Mouse (Mus musculus) midbrain, embryonic 14.5 days (tissue): ENCODE measurements around the gene Prrg1. TPM values are rescaled to one million over a fixed set of nuclear protein-coding genes. Genes with fewer than 3 reads are reported as not detected.

Source experiments
- ATAC-seq: fragments of 200-750 bp; cut with Nextera tagmentation; 2 replicates; pipeline ENCODE4 v1.8.0; 2017; ENCODE audit warnings: moderate number of reproducible peaks, moderate library complexity; ENCODE audit not compliant: low FRiP score, low TSS enrichment
- DNase-seq: peaks from one replicate; pipeline ENCODE4 v3.0.0-alpha.2; 2015
- H3K27ac ChIP-seq: fragments of 300-500 bp; sonication (generic); replicated peaks from 2 replicates; pipeline ENCODE4 v1.5.1; 2014; ENCODE audit warnings: mild to moderate bottlenecking, low read depth, low read length, moderate library complexity
- H3K27me3 ChIP-seq: fragments of 300-500 bp; sonication (generic); 2 replicates; pipeline ENCODE4 v1.6.1; 2014; ENCODE audit warnings: low read length, control low read depth, mixed read lengths; ENCODE audit not compliant: control insufficient read depth, insufficient read depth
- H3K36me3 ChIP-seq: fragments of 300-500 bp; sonication (generic); 2 replicates; pipeline ENCODE4 v1.6.1; 2014; ENCODE audit warnings: low read length, control low read depth; ENCODE audit not compliant: control insufficient read depth, insufficient read depth
- H3K4me1 ChIP-seq: fragments of 300-500 bp; sonication (generic); 2 replicates; pipeline ENCODE4 v1.6.1; 2014; ENCODE audit warnings: mild to moderate bottlenecking, antibody characterized with exemption, low read length, control low read depth; ENCODE audit not compliant: control insufficient read depth, insufficient read depth
- H3K4me2 ChIP-seq: fragments of 300-500 bp; sonication (generic); 2 replicates; pipeline ENCODE4 v1.6.1; 2014; ENCODE audit warnings: mild to moderate bottlenecking, low read length, moderate library complexity
- H3K4me3 ChIP-seq: fragments of 300-500 bp; sonication (generic); replicated peaks from 2 replicates; pipeline ENCODE4 v1.5.1; 2014; ENCODE audit warnings: low read depth, low read length
- H3K9ac ChIP-seq: fragments of 300-500 bp; sonication (generic); replicated peaks from 2 replicates; pipeline ENCODE4 v1.6.1; 2014; ENCODE audit warnings: mild to moderate bottlenecking, low read length, moderate library complexity
- H3K9me3 ChIP-seq: fragments of 300-500 bp; sonication (generic); 2 replicates; pipeline ENCODE4 v1.6.1; 2016; ENCODE audit warnings: low read length, control low read depth, mixed read lengths; ENCODE audit not compliant: control insufficient read depth
- WGBS: fragments of 180-500 bp; shearing (Covaris S2); extraction: QIAGEN DNeasy Blood & Tissue Kit; methylation state at CpG from one replicate; pipeline ENCODE4 v1.1.7; 2014; 5-methylcytosine and 5-hydroxymethylcytosine counted together
- polyA plus RNA-seq: library from polyadenylated mRNA; unstranded; fragments of >200 nt; fragmentation: Nextera tagmentation; extraction: Ambion mirVana; gene quantifications from 2 replicates; pipeline ENCODE4 v1.2.1, GENCODE M21; 2014

Gene Prrg1
- 6.4 and 6.9 TPM in 2 replicates for polyA plus RNA-seq

DNA sequence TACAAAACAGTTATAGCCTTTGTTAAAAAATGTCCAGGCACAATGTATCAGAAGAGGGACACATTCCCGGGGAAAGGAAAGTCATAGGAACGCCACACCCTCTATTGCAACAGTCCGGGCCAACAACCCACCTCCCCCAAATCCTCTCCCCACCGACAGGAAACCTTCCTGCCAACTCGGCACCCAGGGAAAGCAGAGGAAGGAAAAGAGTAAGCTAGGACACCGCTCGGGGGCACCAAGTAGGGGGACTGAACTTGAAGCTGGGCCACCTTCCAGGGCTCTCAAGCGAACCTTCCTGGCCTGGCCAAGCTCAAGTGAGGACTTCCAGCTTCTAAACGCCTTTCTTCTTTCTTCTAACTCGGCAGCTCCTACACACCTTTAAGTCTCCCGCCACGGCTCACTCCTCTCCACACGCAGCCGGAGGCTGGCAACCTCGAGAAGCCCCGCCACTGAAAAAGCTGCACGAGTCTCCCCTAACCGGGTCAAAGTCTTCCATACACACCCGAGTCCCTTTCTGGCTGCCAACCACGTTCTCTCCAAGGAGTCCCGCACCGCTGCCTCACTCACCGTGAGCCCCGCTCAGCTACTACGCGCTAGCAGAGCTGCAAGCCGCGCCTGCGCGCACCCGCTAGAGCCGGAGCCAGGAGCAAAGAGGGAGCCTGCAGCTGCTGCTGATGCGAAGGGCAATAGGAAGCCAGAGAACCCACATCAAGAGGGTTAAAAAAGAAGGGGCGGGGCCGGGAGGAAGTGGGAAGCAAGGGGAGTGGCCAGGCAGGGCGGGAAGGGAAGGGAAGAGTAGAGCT lies at the start of gene Prrg1:
TSS of gene Prrg1 (minus strand) at position 695 of the 803 bp plus-strand sequence.
- Histone ChIP-seq H3K27ac (peak within 1 kb of the TSS; percentile 72), H3K9ac (peak within 1 kb of the TSS; percentile 45; the same call in 1 of the 2 replicates), H3K4me2 (peak within 1 kb of the TSS; percentile 51), H3K4me1 (no peaks in the 10 kb centered on the region), H3K4me3 (peak within 1 kb of the TSS; percentile 48), H3K36me3 (no peaks in the 10 kb centered on the region), H3K9me3 (no peaks in the 10 kb centered on the region), H3K27me3 (no peaks in the 10 kb centered on the region)
- DNase-seq, result peak; percentile 87
- peak; percentile 97 for ATAC-seq
- 21% methylated on average over 35 of the region's 36 CpGs for WGBS

DNA sequence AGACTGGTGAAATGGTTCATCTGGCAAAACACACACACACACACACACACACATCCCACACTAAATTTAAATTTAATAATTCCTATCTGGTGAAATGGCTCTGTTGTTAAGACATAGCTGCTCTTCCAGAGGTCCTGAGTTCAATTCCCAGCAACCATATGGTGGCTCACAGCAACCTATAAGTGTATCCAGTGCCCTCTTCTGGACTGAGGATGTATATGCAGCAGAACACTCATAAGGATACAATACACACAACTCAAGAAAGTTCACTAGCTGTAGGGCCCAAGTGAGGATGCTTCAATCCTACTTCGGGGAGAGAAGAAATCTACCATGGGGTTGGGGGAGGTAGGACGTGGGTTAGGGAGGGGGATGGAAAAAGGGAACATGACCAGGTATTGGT lies 22.1 kb upstream of the Prrg1 start:
- Histone ChIP-seq H3K9me3 (no peaks in the 10 kb centered on the region), H3K9ac (no peak overlapping the region), H3K27ac (no peak overlapping the region), H3K4me1 (no peaks in the 10 kb centered on the region), H3K4me3 (no peak overlapping the region), H3K4me2 (no peak overlapping the region), H3K36me3 (no peaks in the 10 kb centered on the region), H3K27me3 (no peaks in the 10 kb centered on the region)
- WGBS, result 74% methylated on average over 2 of the region's 2 CpGs
- ATAC-seq, result no peak
- no peak for DNase-seq

DNA sequence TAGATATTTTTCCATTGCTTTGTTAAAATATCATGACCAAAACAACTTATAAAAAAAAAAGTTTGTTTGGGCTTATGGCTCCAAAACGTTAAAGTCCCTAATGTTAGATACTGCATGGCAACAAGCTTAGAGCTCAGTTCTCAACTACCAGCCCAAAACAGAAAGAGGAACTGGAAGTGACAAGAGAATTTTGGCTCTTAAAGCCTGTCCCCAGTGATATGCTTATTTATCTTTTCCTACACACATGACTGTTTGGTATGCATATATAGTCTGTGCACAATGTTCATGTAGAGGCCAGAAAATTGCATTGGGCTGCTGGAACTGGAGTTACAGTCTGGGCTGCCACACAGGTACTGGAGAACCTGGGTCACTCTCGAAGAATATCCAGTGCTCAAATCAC lies 9.4 kb upstream of the Prrg1 start:
- WGBS, result 68% methylated on average over 2 of the region's 2 CpGs
- no peaks in the 10 kb centered on the region for H3K36me3 ChIP-seq
- no peak overlapping the region for H3K4me2 ChIP-seq
- H3K4me3 ChIP-seq, result no peak overlapping the region
- H3K27ac ChIP-seq, result no peak overlapping the region
- no peaks in the 10 kb centered on the region for H3K4me1 ChIP-seq
- H3K9ac ChIP-seq, result no peak overlapping the region
- ATAC-seq (no peak), DNase-seq (no peak)
- no peaks in the 10 kb centered on the region for H3K9me3 ChIP-seq
- no peaks in the 10 kb centered on the region for H3K27me3 ChIP-seq

DNA sequence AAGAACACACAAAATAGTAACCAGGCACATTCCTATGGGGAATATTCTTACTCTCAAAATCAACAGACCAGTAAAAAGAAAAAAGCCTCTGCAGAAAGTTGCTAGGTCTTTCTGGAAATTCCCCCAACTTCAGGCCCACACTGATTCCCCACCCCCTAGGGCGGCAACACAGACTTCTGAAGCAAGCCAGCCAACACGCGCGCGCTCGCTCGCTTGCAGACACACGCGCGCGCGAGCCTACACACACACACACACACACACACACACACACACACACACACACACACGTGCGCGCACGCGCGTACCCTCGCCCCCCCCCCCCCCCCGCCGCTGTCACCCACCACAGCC lies 868 bp downstream of the Prrg1 start:
- Histone ChIP-seq H3K4me2 (peak overlapping the region; percentile 51), H3K27ac (peak overlapping the region; percentile 72; the same call in 1 of the 2 replicates), H3K4me1 (no peaks in the 10 kb centered on the region), H3K9ac (peak overlapping the region; percentile 45; the same call in 1 of the 2 replicates), H3K9me3 (no peaks in the 10 kb centered on the region), H3K4me3 (peak overlapping the region; percentile 48), H3K27me3 (no peaks in the 10 kb centered on the region), H3K36me3 (no peaks in the 10 kb centered on the region)
- DNase-seq, result peak; percentile 79
- 18% methylated on average over 10 of the region's 21 CpGs for WGBS
- peak; percentile 51 for ATAC-seq

DNA sequence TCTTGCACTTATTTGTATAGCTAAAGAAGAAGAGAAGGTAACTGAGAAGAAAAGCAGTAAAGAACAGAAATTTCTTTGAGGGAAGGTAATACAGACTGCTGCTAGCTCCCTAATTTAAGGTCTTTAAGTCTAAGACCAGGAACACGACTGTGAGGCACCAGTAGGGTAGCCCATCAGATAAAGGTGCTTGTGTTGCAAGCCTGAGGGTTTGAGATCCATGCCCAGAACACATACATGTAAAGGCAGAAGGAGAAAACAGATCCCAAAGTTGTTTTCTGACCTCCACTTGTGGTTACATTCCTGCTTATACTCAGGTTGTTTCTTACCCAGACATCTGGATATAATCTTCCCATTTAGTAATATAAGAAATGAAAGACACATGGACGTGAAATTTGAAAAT lies 20.2 kb downstream of the Prrg1 start:
- ATAC-seq, result no peak
- H3K4me3 ChIP-seq, result no peak overlapping the region
- WGBS, result 60% methylated on average over 2 of the region's 2 CpGs

DNA sequence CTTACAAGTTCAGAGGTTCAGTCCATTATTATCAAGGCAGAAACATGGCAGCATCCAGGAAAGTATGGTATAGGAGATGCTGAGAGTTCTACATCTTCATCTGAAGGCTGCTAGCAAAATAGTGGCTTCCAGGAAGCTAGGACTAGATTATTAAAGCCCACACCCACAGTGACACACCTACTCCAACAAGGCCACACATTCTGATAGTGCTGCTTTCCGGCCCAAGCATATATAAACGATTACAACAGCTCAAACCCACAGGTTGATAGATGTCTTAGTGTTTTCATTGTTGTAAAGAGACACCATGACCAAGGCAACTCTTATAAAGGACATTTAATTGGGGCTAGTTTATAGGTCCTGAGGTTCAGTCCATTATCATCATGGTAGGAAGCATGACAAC lies 30.3 kb downstream of the Prrg1 start:
- H3K4me1 ChIP-seq, result no peaks in the 10 kb centered on the region
- H3K36me3 ChIP-seq, result no peaks in the 10 kb centered on the region
- H3K27ac ChIP-seq, result no peak overlapping the region
- H3K9ac ChIP-seq, result no peak overlapping the region
- 85% methylated on average over 2 of the region's 2 CpGs for WGBS
- H3K27me3 ChIP-seq, result no peaks in the 10 kb centered on the region
- no peaks in the 10 kb centered on the region for H3K9me3 ChIP-seq
- H3K4me2 ChIP-seq, result no peak overlapping the region
- ATAC-seq (no peak), DNase-seq (no peak)
- H3K4me3 ChIP-seq, result no peak overlapping the region

More for the DNA sequence above, 20.2 kb downstream of the Prrg1 start:
- no peak overlapping the region for H3K27ac ChIP-seq
- DNase-seq, result no peak
- no peaks in the 10 kb centered on the region for H3K36me3 ChIP-seq
- no peaks in the 10 kb centered on the region for H3K27me3 ChIP-seq
- no peak overlapping the region for H3K9ac ChIP-seq
- H3K4me1 ChIP-seq, result no peaks in the 10 kb centered on the region
- H3K4me2 ChIP-seq, result no peak overlapping the region
- H3K9me3 ChIP-seq, result no peaks in the 10 kb centered on the region

DNA sequence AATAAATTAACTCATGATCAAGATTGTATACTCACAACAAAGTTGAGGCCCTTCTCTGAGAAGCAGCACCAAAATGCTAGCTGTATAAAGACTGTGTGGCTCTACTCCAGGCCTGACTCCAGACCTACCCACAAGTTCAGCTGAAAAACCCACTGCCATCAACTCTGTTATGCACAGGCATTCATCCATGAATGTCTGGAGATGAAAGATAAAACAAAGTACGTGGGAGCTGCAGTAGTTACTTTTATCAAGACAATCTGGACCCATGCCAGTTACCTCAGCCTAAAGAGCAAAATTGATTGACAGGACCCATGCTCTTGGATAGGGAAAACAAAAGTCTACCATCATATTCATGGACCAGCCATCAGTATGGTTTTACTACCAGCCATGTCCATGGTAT lies 31.0 kb downstream of the Prrg1 start:
- Histone ChIP-seq H3K4me3 (no peak overlapping the region), H3K36me3 (no peaks in the 10 kb centered on the region), H3K4me2 (no peak overlapping the region), H3K9me3 (no peaks in the 10 kb centered on the region), H3K4me1 (no peaks in the 10 kb centered on the region), H3K9ac (no peak overlapping the region), H3K27ac (no peak overlapping the region), H3K27me3 (no peaks in the 10 kb centered on the region)
- 62% methylated on average over 1 of the region's 1 CpGs for WGBS
- no peak for ATAC-seq
- DNase-seq, result no peak

DNA sequence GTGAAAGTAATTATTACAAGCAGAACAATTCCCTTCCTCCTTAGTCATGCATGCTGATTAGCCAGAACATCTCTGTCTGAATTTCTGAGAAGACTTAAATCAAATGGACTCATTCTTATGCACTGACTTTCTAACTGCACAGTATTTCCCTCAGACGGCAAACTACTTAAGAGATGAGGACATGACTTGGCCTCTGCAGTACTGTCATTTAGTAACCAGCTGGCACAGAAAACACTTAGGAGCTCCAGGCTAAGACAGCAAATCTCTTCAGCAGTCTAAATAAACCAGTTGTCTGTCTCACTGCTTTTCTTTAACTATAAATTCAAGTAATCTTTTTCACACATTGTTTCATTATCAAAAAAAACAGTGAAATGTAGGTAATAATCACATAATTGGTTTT lies 36.0 kb downstream of the Prrg1 start:
- H3K9me3 ChIP-seq, result no peaks in the 10 kb centered on the region
- no peaks in the 10 kb centered on the region for H3K36me3 ChIP-seq
- no peak for DNase-seq
- H3K9ac ChIP-seq, result no peak overlapping the region
- H3K4me1 ChIP-seq, result no peaks in the 10 kb centered on the region
- no peaks in the 10 kb centered on the region for H3K27me3 ChIP-seq
- 49% methylated on average over 1 of the region's 1 CpGs for WGBS
- H3K4me3 ChIP-seq, result no peak overlapping the region
- ATAC-seq, result no peak
- H3K4me2 ChIP-seq, result no peak overlapping the region
- H3K27ac ChIP-seq, result no peak overlapping the region

DNA sequence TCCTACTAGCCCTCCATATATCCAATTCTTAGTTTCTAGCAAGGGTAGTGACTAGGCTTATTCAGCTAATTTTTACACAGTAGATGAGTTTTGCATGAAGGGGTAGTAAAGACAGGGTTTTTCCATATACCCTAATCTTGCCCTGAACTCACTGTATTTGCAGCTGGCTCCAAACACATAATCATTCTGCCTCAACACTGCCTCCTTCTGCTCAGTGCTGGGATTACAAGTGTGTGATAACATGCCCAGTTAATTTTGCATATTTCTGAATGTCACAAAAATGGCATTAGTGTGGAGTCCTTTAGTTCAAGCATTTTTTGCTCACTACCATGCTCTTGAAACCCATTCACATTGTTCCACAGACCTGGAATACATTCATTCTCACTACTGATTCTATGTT lies 44.0 kb downstream of the Prrg1 start:
- Histone ChIP-seq H3K36me3 (no peaks in the 10 kb centered on the region), H3K9ac (no peak overlapping the region), H3K4me1 (no peaks in the 10 kb centered on the region), H3K27me3 (no peaks in the 10 kb centered on the region), H3K4me3 (no peak overlapping the region), H3K9me3 (no peaks in the 10 kb centered on the region), H3K4me2 (no peak overlapping the region), H3K27ac (no peak overlapping the region)
- ATAC-seq (no peak), DNase-seq (no peak)
